Mouse (Mus musculus): ENCODE results near the gene Rbm12.
"Not testable (repeated sequence)": the region's sequence is repeated elsewhere in the genome, so short reads cannot be mapped to it uniquely, and the experiment has no call there.

Gene Rbm12

DNA sequence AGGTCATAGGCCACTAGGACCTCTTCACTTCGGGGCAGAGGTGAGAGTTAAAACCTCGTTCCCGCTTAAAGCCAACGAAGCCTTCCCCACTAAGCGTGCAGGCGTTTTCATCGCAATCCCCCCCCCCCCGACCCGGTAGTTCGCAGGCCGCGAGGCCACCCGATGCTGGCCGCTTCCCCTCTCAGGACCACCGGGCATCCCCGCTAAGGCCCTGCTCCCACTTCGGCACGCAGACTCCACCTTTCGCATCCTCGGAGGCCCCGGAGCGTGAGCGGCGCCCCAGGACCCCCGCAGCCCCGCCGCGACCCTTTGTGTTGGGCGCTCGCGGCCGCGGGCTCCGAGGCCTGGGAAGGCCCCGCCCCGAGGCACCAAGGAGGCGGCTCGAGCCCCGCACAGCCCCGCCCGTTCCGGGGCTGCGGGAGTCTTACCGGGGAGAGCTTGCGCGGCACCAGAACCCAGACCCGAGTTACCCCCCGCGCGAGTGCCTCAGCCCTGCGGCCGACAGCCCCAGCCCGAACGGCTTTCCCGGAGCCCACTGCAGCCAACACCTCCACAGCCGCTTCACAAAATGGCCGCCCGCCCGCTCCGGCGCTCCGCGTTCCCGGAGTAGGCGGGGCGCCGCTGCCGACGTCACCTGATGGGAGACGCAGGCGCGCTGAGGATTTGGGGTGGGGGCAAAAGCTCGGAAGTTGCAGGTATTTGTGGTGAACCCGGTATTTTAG lies at the start of gene Rbm12, which contains the start of gene Cpne1:
Gene Rbm12 (minus strand): TSS at position 621 of the 722 bp plus-strand sequence.
Gene Cpne1 (minus strand): TSS at position 608 of the 722 bp plus-strand sequence.
- peak; percentile 95 to 96 for DNase-seq

DNA sequence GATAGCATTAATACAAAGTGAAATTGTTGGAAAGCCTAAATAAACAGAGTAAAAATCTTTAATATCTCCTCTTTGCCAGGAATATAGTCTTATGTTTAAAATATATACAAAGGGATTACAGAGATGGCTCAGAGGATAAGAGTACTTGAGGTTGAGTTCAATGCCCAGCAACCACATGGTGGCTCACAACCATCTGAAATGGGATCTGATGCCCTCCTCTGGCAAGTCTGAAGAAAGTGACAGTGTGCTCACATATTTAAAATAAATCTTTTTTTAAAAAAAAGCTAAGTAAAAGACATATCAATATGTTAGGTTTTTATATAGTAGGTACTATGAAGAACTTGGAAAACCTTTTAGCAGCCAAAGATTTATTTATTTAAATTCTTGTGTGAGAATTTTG lies 39.8 kb upstream of the Rbm12 start:
- DNase-seq = no peak

DNA sequence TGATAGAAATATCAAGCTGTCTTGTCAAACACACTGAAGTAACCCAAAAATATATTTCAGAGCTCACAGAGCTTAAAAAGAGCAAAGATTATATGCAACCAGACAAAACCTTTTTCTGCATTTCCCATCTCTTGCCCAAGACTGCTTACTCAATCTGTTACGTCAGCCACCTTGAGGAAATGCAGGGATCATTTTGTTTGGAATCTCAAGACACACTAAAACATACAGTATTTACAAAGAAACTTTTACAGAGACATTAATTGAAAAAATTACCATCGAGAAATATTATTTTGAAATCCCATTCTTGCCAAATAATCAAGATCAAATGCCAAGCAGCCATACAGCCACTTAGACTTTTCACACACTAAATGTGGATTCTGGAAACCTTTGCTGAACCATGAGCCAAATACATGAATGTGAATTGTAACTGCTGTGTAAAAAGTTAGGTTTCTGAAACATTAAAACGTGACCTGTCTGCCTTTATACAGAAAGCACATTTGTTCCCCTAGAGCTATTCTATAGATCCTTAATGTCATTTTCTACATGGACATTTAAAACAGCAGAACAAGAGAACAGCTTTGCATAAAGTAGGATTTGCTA lies 35.6 kb upstream of the Rbm12 start:
- DNase-seq = no peak

DNA sequence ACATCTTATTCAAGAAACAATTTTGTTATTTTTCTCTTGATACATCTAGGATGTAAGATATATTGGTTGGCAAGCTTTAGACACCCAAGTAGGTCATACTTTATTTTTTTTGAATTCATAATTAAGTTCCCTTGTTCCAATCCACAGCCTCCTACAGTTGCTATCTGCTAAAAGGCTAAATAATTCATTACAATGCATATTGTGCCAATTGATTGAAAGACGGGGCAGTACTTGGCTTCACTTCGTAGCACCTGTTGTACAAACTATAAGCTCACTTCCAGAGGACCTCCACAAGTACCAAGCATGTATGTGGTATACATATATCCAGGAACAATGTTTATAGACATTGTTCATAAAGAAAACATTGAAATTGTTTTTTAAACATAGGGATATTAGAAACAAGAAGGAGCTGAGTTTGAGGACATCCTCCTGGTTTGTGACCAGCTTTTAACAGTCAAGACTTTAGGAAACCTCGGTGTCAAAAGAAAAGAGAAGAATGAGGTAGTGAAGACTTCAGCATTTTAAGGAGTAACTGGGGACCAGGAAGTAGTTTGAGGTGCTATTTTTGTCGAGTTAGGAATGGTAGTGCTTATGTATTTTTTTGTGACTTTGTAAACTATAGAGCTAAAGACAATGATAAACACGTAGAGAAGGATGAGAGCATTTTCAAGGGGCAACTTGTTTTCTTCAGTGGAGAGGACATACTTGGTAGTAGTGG lies 34.7 kb upstream of the Rbm12 start:
- no peak for DNase-seq

DNA sequence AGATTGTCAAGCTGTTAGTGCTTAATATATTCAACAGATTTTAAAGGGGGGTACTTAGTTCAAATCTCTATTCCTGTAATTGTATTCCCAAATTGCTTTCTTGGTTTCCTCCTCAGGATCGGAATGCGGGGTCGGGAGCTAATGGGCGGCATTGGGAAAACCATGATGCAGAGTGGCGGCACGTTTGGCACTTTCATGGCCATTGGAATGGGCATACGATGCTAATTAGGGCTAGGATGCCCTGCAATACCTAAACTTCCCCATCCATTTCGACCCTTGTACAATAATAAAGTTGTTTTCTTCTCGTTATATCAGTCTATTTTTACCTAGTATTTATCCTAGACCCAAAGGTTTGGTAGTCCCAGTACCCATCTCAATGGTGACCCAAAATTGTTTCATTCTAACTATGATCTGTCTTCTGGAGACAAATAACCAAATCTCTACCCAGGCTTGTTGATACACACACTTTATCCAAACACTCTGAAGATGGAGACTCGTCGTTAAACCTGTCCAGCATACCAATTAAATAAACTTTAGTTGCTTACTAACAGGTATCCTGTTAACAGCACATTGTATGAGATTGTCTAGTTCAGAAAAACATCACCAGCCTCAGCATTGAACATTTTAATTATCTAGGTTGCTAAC lies 33.8 kb upstream of the Rbm12 start:
- DNase-seq = no peak

DNA sequence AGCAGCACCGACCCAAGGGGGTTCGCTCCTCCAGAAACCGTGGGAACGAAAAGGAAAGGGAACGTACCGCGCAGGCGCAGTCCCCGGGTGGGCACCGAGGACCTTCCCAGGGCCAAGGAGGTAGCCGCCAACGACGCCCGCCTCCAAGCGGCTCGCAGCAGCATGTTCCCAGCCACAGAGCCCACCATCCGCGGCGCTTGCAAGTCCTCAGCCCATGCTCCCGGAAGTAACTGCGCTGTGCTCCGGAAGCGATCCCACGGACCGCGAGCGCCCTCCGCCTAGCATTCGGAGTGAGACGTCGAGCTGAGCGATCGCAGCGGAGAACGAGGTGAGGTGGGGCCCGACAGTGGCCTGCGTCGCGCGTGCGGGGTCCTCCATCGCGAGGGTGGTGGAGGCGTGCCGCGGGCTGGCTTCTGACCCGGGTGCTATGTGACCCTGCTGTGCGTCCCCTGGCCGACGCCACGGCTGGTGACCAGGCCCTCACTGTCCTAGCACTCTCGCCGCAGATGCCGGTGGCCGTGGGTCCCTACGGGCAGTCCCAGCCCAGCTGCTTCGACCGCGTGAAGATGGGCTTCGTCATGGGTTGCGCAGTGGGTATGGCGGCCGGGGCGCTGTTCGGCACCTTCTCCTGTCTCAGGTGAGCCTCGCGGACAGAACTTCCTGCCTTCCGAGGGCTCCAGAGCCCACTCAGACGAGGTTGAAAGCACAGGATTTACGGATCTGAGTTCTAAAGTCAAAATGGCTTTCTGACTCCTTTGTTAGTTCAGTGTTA lies 32.4 kb upstream of the Rbm12 start, which contains the start of the genes Romo1 and Nfs1:
Gene Romo1 (plus strand): TSS at position 87 of the 772 bp plus-strand sequence.
Gene Nfs1 (minus strand): TSS at position 234 of the 772 bp plus-strand sequence.
- DNase-seq = peak; percentile 93 to 95

DNA sequence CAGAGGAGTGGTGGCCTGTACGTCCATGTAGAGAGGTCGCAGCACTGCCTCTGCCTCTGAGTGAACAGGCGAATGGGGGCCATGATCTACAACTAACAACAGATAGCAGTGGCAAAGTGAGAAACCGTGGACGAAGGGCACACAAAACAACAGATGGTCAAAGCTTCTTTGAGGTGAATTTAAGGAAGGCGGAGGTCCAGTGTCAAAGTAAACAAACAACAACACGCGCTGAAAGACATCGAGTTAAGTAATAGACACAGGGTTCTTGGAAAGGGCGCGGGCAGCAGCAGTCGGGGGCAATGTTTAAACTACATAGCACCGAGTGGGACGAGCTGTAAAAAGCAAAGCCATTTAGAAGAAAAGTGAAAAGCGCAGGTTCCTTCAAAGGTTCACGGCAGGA lies 31.6 kb upstream of the Rbm12 start:
- no peak for DNase-seq

DNA sequence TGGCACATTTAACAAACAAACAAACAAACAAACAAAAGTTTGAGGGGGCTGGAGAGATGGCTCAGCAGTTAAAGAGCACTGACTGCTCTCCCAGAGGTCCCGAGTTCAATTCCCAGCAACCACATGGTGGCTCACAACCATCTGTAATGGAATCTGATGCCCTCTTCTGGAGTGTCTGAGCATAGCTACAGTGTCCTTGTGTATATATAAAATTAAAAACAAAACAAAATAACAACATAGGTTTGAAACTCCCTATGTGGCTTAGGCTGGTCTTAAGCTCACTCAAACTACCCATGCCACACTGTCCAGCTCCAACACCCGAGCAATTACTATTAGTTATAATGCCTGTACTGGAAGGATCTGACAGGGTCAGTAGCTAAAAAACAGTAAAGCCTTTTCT lies 31.0 kb upstream of the Rbm12 start:
- DNase-seq = no peak

DNA sequence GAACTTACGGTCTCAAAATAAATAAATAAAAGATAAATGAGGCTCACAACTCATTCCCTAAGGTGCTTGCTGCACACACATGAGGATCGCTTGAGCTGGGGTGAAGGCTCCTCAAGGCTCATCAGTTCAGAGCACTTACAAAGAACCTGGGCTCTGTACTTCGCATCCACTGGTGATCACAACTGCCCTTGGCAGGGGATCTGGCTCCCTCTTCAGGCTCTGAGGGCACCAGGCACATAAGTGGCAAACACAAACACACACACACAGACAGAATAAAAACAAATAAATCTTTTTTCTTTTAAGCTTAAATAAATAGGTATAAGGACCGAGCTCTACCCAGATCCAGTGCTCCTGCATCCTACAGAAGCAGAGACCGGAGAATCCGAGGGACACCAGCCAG lies 23.9 kb upstream of the Rbm12 start:
- no peak for DNase-seq

DNA sequence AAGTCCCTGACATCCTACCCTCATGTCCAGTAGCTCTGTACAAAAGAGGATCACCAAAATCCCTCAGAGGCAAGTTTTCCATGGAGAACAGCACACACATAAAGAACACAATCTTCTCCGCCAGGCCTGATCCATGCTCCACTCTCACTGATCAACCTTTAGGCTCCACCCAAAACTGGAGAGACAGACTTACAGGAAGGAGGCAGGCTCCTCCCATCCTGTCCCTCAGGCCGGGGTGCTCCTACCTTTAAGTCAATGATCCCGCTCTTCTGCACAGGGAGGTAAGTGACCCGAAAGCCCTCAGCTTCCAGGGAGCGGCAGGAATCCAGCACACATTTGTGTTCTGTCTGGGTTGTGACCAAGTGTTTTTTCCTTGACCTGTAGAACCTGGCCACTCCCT lies 22.4 kb upstream of the Rbm12 start:
- DNase-seq = no peak

DNA sequence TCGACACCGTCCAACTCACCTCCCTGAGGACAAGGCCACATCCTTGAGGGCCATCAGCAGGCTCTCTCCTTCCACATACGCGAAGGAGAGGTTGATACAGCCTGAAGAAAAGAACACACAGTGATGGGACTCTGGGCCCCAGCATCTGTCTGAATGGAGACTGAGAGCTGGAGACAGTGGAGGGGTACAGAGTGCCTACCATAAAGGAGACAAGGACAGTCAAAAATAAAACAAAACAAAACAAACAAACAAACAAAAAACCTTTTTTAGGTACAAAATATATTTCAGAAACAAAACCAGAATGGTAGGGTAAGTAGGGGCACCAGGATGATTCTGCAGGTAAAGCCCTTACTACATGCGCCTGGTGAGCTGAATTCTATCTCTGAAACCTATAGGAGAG lies 15.2 kb upstream of the Rbm12 start, which contains the start of gene Gm28036:
Gene Gm28036 (minus strand): TSS at position 101 of the 400 bp plus-strand sequence.
- no peak for DNase-seq

DNA sequence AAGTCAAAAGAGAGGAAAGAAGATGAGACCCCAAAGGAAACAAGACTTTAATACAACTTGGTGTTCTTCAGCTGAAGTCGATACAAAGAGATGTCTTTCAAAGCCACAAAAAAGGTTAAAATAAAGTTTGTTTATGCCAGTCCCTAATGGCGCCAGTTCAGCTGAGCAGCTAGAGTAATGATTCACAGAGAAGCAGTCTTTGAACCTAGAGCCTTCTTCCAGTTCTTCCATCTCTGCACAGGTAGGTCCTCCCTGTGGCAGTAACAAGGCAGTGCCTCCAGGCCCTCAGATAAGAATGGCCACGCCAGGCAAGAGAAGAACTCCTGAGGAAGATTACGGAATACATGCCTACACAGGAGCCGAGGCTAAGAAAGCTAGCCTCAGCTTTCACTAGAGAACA lies 12.0 kb upstream of the Rbm12 start:
- DNase-seq = no peak

DNA sequence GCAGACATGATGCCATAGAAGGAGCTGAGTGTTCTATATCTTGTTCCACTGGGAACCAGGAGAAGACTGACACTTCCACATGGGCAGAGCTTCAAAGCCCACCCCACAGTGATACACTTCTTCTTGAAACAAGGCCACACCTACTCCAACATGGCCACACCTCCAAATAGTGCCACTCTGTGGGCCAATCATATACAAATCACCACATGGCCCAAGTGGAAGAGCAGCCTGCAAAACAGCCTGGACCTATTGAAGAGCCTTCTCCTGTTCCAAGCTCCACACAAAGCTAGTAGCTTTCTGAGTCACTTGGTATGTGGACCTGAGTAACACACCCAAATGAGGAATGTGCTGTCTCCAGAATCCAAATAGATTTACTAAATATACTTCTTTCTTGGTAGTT lies 7.8 kb upstream of the Rbm12 start:
- no peak for DNase-seq

DNA sequence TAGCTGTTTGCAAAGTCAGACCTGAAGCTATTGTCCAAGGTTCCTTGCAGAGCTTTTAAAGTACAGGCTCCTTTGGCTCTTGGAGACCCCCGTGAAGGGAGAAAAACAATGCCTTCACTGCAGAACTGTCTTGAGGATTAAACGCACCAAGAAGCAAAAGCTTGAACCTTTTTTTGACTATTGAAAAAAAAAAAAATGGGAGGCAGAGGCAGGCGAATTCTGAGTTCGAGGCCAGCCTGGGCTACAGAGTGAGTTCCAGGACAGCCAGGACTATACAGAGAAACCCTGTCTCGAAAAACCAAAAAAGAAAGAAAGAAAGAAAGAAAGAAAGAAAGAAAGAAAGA lies 274 bp upstream of the Rbm12 start:
- not testable (repeated sequence) for DNase-seq

DNA sequence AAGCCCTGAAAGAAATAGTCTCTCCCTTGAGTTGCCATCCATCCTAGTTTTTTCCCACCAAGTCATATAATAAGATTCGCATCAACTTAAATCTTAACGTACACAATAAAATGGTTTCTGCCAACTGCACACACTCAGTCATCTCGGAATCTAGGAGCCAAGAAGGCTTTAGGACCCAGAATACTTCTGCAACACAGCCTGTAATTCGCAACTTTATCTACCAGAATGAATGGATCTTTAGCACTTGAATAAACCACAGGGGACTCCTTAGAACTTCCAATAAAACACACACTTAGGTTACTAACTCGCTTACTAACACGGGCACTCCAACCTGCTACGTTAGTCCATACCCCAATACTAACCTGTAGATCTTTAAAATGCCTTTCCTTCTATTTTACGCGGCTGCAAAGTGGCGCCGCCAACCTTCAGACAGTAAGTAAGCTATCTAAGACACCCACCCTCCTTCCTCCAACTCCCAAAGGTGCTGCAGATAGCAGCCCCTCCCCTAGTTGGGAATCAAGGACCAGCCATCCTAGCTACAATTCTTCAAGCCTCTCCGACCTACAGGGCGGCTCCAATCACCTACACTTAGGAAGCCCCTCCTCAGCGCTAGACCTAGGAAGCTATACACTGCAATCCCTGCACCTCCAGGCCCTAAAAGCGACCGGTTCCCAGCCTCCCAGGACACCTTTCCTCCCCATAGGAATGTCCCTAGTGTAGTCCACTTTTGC lies 986 bp downstream of the Rbm12 start:
- DNase-seq = peak; percentile 20 to 23

DNA sequence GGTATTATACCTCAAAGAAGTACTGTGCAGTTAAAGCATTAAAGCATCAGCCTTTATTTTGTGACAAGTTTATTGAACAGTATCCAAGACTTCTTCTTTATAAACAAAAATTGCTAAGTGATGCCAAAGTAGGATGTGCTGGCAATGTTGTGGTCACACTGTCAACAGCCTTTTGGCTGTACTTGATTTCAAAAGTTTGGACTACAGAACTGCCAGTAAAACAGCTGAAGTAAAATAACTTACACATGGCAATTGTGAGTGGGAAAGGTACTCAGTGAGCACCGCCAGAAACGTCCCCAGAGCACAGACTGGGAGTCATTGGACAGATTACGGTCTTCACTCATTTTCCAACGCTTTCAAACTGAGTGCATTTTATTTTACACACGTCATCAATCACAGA lies 19.9 kb downstream of the Rbm12 start:
- no peak for DNase-seq

DNA sequence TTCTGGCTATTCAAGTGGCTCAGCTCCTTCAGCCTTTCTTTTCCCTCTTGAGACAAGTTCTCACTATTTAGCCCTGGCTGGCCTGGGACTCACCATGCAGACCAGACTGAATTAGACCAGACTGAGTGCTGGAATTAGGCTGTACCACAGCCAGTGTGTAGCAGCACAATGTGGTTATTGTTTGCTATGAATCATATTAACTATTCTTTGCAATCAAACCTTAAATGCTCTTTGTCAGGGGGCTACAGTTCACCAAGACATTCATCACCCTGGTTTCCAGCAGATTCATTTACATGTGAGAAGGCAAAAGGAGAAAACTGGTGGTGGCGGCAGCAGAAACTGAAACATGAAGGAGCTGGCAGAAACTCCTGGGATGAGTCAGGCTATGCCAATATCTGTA lies 22.0 kb downstream of the Rbm12 start:
- no peak for DNase-seq

DNA sequence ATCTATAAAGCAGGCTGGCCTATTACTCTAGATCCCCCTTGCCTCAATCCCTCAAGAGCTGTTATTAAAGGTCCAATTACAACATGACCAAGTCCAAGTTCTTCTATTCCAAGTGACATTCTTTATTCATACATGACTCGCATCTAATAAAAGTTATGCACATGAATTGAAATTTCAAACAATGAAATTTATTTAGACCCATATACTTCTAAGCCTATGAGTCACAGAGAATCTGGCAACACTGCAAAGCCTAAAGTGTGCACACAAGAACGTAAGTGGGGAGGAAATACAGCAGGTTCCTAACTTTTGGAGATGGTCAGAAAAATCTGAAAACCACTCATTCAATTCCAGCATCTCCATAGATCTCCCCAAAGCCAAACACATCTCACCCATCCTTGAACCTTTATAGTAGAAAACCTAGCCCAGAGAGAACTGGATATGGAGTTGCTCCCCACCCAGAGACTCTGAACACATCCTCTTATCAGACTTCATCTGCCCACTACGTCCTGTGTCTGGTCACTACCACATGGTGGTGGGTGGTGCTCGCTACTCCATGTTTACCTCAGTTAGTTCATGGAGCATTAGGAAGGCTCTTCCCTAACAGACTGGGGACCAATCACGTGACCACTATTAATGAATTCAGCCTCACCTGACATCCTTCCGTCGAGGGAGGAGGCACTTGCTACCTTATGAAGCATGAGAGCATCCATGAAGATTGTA lies 24.2 kb downstream of the Rbm12 start:
- no peak for DNase-seq

DNA sequence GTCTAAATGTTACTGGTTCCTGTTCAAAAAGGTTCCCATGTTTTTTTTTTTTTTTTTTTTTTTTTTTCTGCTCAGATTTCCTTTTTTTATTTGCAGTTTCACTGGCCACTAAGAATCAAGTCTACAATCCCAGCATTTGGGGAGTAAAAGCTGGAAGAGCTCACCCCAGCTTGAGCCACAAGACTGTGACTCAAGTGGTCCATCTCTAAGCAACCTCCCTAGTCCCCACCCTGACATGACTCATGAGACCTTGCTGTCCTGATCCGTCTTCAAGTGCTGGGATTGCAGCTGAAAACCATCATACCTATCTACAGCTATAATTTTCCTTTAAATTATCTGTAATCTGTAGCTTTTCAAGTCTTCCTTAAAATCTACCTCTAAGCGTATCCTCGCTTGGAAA lies 27.2 kb downstream of the Rbm12 start:
- DNase-seq = no peak

DNA sequence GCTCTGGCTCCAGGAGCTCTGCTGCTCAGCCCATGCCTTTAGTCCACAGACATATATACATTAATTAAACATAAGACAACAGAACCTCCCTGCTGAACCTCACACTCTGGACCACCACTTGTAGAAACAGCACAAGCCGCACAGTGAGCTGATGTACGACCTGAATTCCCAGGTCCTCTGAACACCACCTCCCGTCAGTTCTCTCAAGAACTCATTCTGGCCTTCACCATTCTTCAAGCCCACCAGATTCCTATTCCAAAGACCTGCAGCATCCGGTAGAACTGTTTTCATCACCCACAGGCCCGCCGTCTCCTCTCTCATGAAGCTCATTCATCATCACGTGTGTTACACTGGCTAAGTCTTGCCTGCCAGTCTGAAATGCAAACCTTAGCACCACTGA lies 31.4 kb downstream of the Rbm12 start:
- no peak for DNase-seq

DNA sequence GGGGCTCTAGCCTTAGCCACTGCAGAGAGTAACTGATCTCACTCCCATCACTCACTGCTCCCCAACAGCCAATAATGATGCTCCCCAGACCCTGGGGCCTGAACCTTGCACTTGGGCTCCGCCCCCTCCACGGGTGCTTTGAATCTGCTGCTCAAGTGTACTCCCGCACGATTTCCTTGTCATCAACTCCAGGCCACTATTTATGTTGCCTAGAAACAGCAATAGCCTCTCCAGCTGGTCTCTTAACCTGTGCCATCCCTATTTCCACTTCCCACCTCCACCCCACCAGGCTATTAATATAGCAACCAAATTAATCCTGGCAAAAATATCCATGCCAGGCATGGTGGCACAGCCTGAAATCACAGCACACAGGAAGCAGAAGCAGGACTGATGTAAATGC lies 32.1 kb downstream of the Rbm12 start:
- DNase-seq = no peak

Data from thymus, postnatal 36 days (tissue).